Mouse (Mus musculus): ENCODE data around the gene Commd9.

Gene Commd9

GRCm38 (mm10) chr2:101909326-101910080 is 23.5 kb downstream of the Commd9 start:
- no peak for DNase-seq

DNA sequence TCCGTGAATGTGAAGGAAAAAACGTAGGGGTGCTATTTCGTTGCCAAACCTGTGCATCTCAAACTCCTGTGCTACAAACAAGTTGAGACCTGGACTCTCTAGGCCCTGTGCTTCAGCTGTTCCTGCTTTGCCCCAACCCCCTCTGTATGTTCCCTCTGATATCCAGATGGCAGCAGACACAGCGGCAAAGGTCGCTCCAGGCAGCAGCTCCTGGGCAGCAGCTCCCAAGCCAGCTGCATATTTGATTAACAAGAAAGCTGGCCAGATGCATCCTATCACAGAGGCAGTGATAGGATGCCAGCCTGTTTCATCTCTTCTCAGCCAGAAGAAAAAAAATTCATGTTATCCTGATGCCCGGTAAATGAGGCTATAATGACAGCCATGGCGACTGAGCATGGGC is 32.5 kb downstream of the Commd9 start:
- no peak for DNase-seq

GRCm38 (mm10) chr2:101920136-101920554 is 34.1 kb downstream of the Commd9 start:
- no peak for DNase-seq

DNA sequence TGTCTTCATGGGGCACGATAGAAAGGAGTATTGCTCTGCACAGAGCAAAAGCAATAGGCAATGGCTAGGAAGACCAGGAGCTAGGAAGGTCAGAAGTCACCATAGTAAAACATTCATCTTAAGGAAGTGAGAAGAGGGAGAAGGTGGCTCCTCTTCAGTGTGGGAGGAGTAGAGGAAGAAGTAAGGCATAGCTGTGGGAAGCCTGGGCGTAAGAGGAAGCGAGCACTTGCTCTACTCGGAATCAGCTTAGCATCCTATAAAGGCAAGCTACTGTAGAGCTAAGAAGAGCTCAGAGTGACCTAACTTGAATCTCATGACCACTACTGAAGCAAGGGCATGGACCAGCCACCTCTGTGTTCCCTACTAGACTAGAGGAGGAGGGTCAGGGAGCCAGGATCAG is 36.3 kb downstream of the Commd9 start:
- no peak for DNase-seq

GRCm38 (mm10) chr2:101923181-101923580 is 37.1 kb downstream of the Commd9 start:
- no peak for DNase-seq

GRCm38 (mm10) chr2:101925183-101925582 is 39.1 kb downstream of the Commd9 start:
- DNase-seq, result no peak

DNA sequence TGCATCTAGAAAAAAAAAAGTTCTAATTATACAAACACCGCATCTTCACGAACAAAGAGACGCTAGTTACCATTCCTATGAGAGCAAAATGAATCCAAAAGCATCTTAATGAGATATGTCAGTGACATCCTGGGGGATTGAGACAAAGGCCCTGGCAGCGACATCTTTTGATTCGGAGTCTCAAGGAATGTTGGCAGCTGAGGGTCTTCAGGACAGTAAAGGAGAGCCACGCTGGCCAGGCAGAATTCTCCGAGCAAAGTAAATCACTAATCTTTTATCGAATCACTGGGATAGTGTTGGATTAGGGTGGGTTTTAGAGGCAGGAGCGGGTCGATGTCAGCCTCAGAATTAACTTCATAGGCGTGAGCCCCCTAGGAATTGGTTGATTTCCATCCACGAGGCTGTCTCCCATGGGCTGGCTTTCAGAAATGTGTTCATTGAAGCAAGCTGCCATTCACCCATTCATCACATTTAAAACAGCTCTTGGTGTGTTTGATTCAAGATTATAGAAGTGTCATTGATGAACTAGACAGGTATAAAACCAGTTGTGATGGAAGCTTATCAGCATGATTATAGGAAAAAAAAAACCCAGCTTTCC is 39.6 kb downstream of the Commd9 start:
- no peak for DNase-seq

- no peak for DNase-seq
Observed at GRCm38 (mm10) chr2:101932169-101932936, 46.3 kb downstream of the Commd9 start.

- DNase-seq, result no peak
Observed at GRCm38 (mm10) chr2:101933301-101933700, 47.3 kb downstream of the Commd9 start.

GRCm38 (mm10) chr2:101935006-101935405 is 49.0 kb downstream of the Commd9 start:
- no peak for DNase-seq

- no peak for DNase-seq
Observed at GRCm38 (mm10) chr2:101950716-101951520, 64.9 kb downstream of the Commd9 start.

All from thymus, adult 18-20 months (tissue).